Mouse (Mus musculus) midbrain, embryonic 11.5 days (tissue): ENCODE measurements around the gene Slc35d2. TPM values are rescaled to one million over a fixed set of nuclear protein-coding genes. Genes with fewer than 3 reads are reported as not detected.

Source experiments
- ATAC-seq: fragments of 200-750 bp; cut with Nextera tagmentation; 2 replicates; pipeline ENCODE4 v1.8.0; 2017; ENCODE audit warnings: moderate TSS enrichment, moderate library complexity; ENCODE audit not compliant: low FRiP score
- DNase-seq: peaks from one replicate; pipeline ENCODE4 v3.0.0; 2015; ENCODE audit warnings: low spot score; ENCODE audit errors: missing footprints
- H3K27ac ChIP-seq: fragments of 300-500 bp; sonication (generic); 2 replicates; pipeline ENCODE4 v1.5.1; 2014; ENCODE audit warnings: low read depth, low read length
- H3K27me3 ChIP-seq: fragments of 300-500 bp; sonication (generic); 2 replicates; pipeline ENCODE4 v1.6.1; 2014; ENCODE audit warnings: mild to moderate bottlenecking, low read length, moderate library complexity, mixed read lengths; ENCODE audit not compliant: control insufficient read depth, insufficient read depth
- H3K36me3 ChIP-seq: fragments of 300-500 bp; sonication (generic); 2 replicates; pipeline ENCODE4 v1.6.1; 2014; ENCODE audit warnings: mild to moderate bottlenecking, low read length, moderate library complexity, mixed read lengths; ENCODE audit not compliant: control insufficient read depth, insufficient read depth
- H3K4me1 ChIP-seq: fragments of 300-500 bp; sonication (generic); 2 replicates; pipeline ENCODE4 v1.6.1; 2014; ENCODE audit warnings: low read length; ENCODE audit not compliant: control insufficient read depth, insufficient read depth
- H3K4me2 ChIP-seq: fragments of 300-500 bp; sonication (generic); 2 replicates; pipeline ENCODE4 v1.6.1; 2014; ENCODE audit warnings: mild to moderate bottlenecking, moderate library complexity
- H3K4me3 ChIP-seq: fragments of 300-500 bp; sonication (generic); 2 replicates; pipeline ENCODE4 v1.5.1; 2014; ENCODE audit warnings: low read depth, low read length
- H3K9ac ChIP-seq: fragments of 300-500 bp; sonication (generic); 2 replicates; pipeline ENCODE4 v1.6.1; 2014; ENCODE audit warnings: low read length
- H3K9me3 ChIP-seq: fragments of 300-500 bp; sonication (generic); 2 replicates; pipeline ENCODE4 v1.6.1; 2016; ENCODE audit warnings: low read length; ENCODE audit not compliant: control insufficient read depth
- WGBS: fragments of 180-500 bp; shearing (Covaris S2); extraction: QIAGEN DNeasy Blood & Tissue Kit; methylation state at CpG from one replicate; pipeline ENCODE4 v1.1.7; 2014; 5-methylcytosine and 5-hydroxymethylcytosine counted together
- polyA plus RNA-seq: library from polyadenylated mRNA; unstranded; fragments of >200 nt; fragmentation: Nextera tagmentation; extraction: Ambion mirVana; gene quantifications from 2 replicates; pipeline ENCODE4 v1.2.1, GENCODE M21; 2014

Slc35d2 gene
- polyA plus RNA-seq, 1 experiment from 2014 or later, result 2.9 TPM

DNA sequence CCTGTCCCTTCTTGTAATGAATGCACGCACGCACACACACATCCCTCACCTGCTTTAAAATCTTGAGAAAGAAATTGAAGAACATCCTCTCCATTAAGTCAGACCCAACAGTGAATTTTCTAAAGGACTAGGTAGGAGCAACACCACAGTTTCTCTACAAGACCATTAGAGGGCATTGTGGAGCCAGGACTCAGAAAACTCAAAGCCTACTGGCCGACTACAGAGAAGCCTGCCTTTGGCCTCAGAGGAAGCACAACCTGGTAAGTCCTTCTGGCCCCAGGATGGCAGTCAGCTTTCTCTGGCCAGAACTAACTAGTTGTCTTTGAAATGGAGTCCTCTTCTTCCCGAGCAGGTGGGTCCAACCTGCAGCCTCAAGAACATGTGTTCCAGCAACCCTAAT lies 78.3 kb downstream of the Slc35d2 start:
- H3K9ac ChIP-seq, result no peak overlapping the region
- no peak overlapping the region for H3K27ac ChIP-seq
- DNase-seq, result no peak
- H3K4me2 ChIP-seq, result no peak overlapping the region
- no peak overlapping the region for H3K4me3 ChIP-seq
- H3K36me3 ChIP-seq, result no peaks in the 10 kb centered on the region
- no peaks in the 10 kb centered on the region for H3K4me1 ChIP-seq
- WGBS, result 62% methylated on average over 4 of the region's 4 CpGs
- H3K9me3 ChIP-seq, result no peaks in the 10 kb centered on the region; the same call in 1 of the 2 replicates
- ATAC-seq, result no peak
- H3K27me3 ChIP-seq, result no peaks in the 10 kb centered on the region

DNA sequence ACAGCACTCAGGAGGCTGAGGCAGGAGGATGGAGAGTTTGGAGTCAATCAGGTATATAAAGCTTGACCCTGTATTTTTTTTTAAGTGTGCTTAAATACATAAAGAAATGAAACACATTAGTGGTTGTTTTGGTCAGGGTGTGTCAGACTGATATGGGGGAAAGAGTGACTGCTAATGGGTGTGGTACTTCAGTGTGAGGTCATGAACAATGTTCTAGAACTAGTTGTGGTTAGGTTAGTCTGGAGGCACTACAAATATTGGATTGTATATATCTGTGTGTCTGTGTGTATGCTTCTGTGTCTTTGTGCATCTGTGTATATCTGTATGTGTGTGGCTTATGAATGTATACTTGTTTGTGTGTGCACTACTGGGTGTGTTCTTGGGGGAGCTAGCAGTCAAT lies 79.6 kb downstream of the Slc35d2 start:
- H3K4me2 ChIP-seq, result no peak overlapping the region
- no peaks in the 10 kb centered on the region for H3K36me3 ChIP-seq
- H3K4me1 ChIP-seq, result no peaks in the 10 kb centered on the region
- DNase-seq (no peak), ATAC-seq (no peak)
- H3K4me3 ChIP-seq, result no peak overlapping the region
- no peak overlapping the region for H3K27ac ChIP-seq
- H3K9ac ChIP-seq, result no peak overlapping the region
- no peaks in the 10 kb centered on the region; the same call in 1 of the 2 replicates for H3K9me3 ChIP-seq
- H3K27me3 ChIP-seq, result no peaks in the 10 kb centered on the region

DNA sequence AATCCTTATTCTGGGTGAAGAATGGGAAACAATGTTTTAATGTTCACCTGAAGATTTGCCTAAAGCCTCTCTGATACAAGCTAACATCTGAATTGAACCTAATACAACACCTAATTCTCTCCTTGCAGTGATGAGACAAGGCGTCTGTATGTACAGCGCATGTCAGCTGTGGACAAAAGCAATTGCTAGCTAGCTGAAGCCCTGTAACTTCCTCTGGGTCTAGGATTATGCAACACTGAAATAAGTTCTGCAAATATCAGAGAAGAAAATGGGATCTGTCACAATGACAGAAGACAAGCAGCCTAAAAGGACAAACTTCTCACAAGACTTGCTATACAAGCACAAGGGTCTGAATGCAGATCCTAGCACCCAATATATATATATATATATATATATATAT lies 80.7 kb downstream of the Slc35d2 start:
- no peaks in the 10 kb centered on the region; the same call in 1 of the 2 replicates for H3K9me3 ChIP-seq
- H3K4me2 ChIP-seq, result no peak overlapping the region
- WGBS, result 95% methylated on average over 2 of the region's 2 CpGs
- no peak overlapping the region for H3K27ac ChIP-seq
- H3K27me3 ChIP-seq, result no peaks in the 10 kb centered on the region
- H3K36me3 ChIP-seq, result no peaks in the 10 kb centered on the region
- no peak for DNase-seq
- H3K4me1 ChIP-seq, result no peaks in the 10 kb centered on the region
- ATAC-seq, result no peak
- H3K4me3 ChIP-seq, result no peak overlapping the region
- no peak overlapping the region for H3K9ac ChIP-seq

Other genes with a start within 250 kb of the Slc35d2 start
- gene Hsd17b3, start 40.1 kb downstream of the Slc35d2 start, polyA plus RNA-seq, result not detected in 2 replicates
- gene Zfp367, start 23.8 kb upstream of the Slc35d2 start, polyA plus RNA-seq, result 25.6 and 25.7 TPM in 2 replicates
- 23.1 and 23.4 TPM in 2 replicates for gene Habp4, start 32.5 kb upstream of the Slc35d2 start, polyA plus RNA-seq
- 7.7 and 8.8 TPM in 2 replicates for gene Cdc14b, start 145.9 kb upstream of the Slc35d2 start, polyA plus RNA-seq
- gene Aaed1, start 183.3 kb upstream of the Slc35d2 start, polyA plus RNA-seq, result 19.5 and 21.4 TPM in 2 replicates
- gene Ctsl, start 241.5 kb upstream of the Slc35d2 start, polyA plus RNA-seq, result 142 and 147 TPM in 2 replicates